Mouse (Mus musculus) CD8-positive naive resting alpha-beta T cell, adult 2 months (primary cell): ENCODE measurements around the gene Akap6.

Experiments used
- DNase-seq, 2 experiments: peaks; one replicate each; pipeline ENCODE4 v3.0.0; 2022; ENCODE audit warnings: low read depth in 2 of 2, low spot score in 2 of 2

Gene Akap6

GRCm38 (mm10) chr12:52699146-52699545 is at the start of gene Akap6:
TSS of gene Akap6 (plus strand) at chr12:52699383.
- DNase-seq: no peak

- DNase-seq: no peak
Observed at GRCm38 (mm10) chr12:52662907-52663790, 36.0 kb upstream of the Akap6 start.

- DNase-seq: no peak
Observed at GRCm38 (mm10) chr12:52664944-52665343, 34.2 kb upstream of the Akap6 start.

DNA sequence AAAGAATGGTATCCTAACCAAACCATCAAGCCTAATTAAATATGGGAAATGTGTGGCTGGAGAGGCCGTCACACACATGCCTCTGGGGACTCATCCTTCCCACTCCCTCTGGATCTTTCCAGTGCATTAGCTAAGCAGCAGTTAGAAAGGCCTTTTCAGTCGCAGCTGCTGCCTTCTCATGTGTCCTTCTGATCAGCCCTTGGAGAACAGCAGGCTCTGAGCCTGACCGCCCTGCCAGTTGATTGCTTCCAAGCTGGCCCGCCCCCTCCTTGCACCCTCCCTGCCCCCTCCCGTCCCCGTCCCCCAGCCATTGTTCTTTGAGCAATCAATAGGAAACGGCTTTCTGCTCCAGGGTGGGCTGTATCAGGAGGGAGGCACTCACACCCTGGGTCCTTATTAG is 27.7 kb upstream of the Akap6 start:
- DNase-seq: no peak

- no peak for DNase-seq
Observed at GRCm38 (mm10) chr12:52671943-52672342, 27.2 kb upstream of the Akap6 start.

- no peak for DNase-seq
Observed at GRCm38 (mm10) chr12:52673361-52673960, 25.7 kb upstream of the Akap6 start.

DNA sequence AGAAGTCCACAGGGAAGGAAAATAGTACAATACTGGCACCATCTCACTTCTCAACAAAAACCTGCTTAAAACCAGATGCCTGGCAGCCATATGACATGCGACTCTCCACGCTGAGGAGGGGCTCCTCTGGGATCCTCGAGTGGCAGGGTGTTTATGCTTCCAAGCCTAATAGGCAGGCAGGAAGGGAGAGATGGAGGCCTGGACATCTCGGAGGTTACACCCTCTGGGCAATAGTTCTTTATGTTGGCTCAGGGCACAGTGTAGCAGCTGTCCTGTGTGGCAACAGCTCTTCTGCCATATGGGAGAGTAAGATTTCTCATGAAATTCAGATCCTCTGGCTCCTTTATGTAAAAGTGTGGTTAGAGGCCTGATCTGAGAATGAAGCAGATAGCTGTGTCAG is 24.2 kb upstream of the Akap6 start:
- DNase-seq: no peak

DNA sequence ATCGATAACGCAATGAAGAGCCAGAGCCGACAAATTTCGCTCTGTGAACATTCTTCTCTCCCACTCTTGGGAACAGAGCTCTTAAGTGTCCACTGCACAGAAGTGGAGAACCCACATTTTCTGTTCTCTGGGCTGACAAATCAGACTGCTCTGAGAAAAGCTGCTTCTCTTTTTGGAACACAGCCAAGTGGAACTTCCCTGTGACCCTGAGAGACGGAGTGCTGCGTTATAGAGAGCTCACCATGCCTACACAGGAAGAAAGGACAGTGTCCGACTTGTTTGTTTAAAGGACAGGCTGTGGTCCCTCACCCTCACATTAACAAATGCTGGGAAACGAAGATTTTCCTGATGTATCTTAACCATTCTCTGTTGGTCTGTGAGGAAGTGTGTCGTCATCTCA is 11.8 kb upstream of the Akap6 start:
- no peak for DNase-seq

GRCm38 (mm10) chr12:52688712-52689111 is 10.5 kb upstream of the Akap6 start:
- no peak for DNase-seq

DNA sequence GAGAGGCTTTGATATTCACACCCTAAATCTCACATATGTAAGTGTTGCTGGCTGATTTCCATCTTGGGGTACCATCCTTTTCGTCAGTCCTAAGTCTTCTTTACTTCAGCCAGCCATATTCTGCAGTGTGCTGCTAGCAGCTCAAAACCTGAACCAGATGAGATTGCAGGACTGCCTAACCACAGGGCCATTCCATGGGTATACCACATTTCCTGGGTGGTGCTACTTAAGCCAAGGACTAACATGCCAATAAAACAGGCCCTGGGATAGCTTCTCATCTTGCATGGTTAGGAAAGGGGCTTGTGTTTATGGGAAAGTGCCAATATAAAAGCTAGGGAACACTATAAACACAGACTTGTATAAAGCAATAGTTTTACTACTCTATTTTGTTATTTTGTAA is 7.6 kb upstream of the Akap6 start:
- no peak for DNase-seq

GRCm38 (mm10) chr12:52692290-52692974 is 6.8 kb upstream of the Akap6 start:
- no peak for DNase-seq

- no peak for DNase-seq
Observed at GRCm38 (mm10) chr12:52697407-52698109, 1.6 kb upstream of the Akap6 start.

DNA sequence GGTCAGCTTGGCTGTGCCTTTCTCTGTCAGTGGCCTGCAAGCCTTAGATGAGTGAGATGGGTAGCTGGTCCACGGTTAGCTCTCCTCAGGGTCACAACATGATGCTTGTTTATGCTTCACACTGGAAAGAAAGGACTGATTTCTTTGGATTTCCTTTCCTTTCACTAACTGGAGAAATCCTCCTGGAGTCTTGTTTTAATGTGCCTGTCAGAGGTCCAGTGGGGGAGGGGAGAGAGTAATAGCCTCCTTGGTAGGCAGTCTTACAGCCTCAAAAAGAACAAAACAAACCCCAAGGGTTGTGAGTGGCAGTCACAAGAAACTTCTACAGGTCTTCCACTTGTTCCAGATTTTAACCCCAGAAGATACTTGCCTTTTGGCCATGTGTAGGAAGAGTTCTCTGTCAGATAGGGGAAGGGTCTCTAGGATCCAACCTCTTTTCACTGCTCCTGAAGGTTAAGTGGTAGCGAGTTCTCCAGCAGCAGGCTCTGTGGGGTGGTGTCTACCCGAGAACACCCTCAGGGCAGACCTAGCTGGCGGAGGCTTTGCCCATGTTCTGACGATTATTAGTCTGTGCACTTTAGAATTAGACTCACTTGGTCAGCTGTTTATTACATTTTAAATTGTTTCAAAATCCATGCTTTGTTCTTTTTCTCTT is 780 bp upstream of the Akap6 start:
- DNase-seq: no peak

DNA sequence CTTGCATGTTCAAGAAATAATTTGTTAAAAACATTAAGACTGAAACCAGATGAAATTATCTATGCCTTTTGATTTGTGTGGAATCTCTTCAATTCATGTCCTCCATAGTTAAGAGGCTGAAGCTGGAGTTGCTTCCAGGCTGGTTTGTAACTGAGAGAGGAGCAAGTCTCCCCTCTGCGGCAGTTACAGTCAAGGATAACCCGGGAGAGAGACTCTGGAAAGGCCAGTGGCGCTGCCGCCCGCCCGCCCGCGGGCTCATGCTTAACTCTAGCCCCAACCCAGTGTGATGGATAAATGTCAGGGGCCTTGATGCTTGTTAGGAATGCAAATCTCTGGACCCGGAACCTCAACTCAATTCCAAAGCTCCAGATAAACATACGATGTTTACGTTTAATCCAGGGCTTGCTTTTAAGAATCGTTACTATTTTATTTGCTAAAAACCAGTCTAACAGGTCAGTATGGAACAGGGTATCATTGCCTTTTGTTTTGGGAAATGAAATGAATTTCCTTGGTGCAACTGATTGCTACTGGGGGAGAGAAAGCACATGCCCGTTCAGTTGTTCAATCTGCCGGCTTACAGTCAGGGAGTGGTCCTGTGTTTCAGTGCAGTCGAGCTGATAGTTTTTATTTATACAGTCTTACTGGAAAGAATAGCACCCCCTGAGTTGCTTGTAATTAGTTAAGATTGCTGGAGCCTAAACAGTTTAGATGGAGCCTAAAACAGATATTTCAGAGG is 946 bp downstream of the Akap6 start:
- no peak for DNase-seq

DNA sequence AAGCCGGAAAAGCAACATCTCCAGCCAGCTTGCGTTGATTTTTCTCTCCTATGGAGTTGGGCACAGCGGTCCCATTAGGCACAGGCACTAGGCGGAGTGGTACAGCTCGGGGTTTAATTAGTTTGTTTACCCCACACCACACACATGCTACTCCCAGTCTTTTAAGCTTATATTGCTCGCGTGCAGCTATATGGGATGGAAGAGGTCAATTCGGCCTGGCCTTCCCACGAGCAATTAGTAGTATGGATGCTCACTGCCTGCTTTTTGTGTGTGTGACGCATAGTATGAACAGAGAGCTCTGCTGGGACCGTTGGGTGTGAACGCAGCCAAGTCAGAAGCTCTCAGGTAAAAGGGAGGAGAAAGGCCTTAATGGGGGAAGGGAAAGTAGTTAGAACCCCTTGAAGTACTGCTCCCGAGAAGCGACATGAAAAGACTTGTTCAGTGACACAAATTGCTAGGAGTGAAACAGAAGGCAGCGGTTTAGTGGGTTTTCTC is 1.6 kb downstream of the Akap6 start:
- no peak for DNase-seq

DNA sequence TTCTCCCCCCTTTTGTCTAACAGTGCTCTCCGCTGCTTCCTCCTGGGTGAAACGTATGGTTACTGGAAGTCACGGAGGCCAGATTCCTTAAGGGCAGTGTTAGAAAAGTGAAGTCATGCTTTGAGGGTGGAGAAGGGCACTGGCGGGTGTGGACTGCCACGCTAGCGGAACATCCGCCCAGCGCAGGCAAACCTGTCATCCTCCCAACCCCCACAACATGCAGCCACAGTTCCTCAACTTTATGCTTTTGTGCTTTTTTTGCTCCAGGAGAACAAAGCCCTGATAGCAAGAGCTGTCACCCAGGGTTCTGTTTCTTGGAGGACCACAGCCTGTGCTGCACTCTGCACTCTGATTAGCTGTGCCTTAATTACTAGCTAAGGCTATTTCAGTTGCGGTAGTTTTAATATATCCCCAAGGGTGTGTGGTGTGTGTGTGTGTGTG is 2.0 kb downstream of the Akap6 start:
- peak in 1 of 2 experiments; percentile 12 for DNase-seq

DNA sequence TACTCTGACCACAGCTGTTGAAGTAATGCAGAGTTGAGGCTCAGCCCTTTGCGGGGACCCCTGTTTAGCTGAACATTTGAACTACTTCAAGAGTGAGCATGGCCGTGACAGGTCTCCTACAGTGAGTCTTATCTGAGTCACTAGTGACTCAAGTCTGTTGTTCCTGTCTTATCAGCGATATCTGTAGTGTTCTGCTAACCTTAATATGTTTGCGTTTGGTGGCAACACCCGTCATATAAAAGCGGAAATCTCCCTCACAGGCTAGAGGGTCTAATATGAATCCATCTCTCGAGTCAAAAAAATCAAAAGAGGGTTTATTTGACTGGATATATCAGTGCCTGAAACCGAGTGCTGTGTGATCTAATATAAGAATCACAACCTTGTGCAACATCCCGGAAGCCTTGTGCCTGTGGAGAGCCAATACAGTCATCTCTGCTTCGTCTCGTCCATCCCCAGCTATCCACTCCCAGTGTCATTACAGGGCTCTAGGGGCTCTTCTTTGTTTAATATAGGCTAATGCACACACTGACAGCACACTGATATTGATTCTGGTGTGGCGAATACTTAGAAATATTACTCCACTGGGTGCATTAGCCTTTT is 3.3 kb downstream of the Akap6 start:
- no peak for DNase-seq

DNA sequence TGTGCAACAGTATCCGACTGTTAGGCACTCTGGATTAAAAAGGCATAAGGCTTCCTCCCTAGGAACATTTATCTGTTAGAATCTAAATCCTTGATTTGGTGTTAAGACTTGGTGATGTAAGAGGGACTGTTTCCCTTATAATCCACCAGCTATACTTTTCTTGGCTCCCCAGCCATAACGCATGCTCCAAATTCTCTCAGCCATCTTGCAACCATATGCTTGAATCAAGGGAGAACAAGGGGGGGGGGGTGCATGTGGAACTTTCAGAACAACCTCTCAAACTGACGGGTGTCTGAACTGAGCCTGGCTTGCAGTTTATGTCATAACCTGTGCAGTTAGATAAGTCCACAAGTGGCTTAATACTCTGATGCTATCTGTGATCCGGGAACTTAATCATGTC is 4.9 kb downstream of the Akap6 start:
- DNase-seq: no peak

DNA sequence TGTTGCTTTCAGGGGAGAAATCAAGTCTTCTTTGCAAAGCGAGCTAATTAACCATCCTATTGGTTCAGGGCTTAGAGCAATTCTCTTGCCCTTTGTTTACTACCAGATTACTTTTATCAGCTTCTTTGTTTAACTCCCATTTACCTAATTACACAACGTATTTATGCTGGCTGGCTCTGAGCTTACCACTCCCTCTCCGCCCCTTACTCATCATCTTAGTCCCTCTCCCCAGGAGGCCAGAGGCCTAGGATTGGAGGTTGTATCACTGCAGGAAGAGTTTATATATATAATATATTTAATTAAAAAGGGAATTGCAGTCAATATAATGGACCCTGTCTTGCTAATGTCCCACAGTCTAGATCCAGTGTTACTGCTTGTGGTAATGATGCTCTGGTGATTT is 5.6 kb downstream of the Akap6 start:
- DNase-seq: no peak

DNA sequence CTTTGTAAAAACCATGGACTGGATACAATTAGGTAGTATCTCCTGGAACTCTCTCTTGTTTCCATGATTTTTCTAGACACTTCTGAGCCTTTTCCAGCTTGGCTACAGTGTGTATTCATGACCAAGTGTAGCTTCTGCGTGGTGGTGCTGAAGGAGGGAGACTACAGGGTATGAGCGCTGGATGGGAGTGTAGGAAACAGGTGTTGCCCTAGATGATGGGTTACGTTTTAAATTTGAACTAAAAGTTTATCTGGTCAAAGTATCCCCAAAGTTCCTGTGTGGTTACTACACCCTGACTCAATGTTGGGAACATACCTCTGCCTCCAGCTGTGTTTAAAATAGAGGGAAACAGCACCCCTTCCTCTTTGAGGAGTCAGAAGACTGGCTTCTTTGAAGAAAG is 12.2 kb downstream of the Akap6 start:
- no peak for DNase-seq
